Mouse (Mus musculus): ENCODE data around the gene Kirrel3.
A peak's percentile ranks its signal among the peaks of the same experiment; 100 is the strongest.

Kirrel3 gene

GRCm38 (mm10) chr9:34604931-34605330 is 119.2 kb downstream of the Kirrel3 start:
- DNase-seq: peak in 1 of 2 experiments; percentile 7

GRCm38 (mm10) chr9:34605486-34605885 is 119.8 kb downstream of the Kirrel3 start:
- DNase-seq: no peak

GRCm38 (mm10) chr9:34607976-34608375 is 122.3 kb downstream of the Kirrel3 start:
- no peak for DNase-seq

- no peak for DNase-seq
These were observed 127.4 kb downstream of the Kirrel3 start for GRCm38 (mm10) chr9:34612886-34613769.

GRCm38 (mm10) chr9:34618099-34618498 is 132.4 kb downstream of the Kirrel3 start:
- no peak for DNase-seq

- DNase-seq: no peak
These were observed 134.2 kb downstream of the Kirrel3 start for GRCm38 (mm10) chr9:34619913-34620312.

GRCm38 (mm10) chr9:34623526-34623925 is 137.8 kb downstream of the Kirrel3 start:
- DNase-seq: no peak

GRCm38 (mm10) chr9:34624021-34624420 is 138.3 kb downstream of the Kirrel3 start:
- DNase-seq: no peak

- DNase-seq: no peak
These were observed 143.1 kb downstream of the Kirrel3 start for GRCm38 (mm10) chr9:34628841-34629240.

GRCm38 (mm10) chr9:34635696-34636095 is 150.0 kb downstream of the Kirrel3 start:
- no peak for DNase-seq

- DNase-seq: no peak
These were observed 158.2 kb downstream of the Kirrel3 start for GRCm38 (mm10) chr9:34643917-34644316.

- DNase-seq: no peak
These were observed 158.7 kb downstream of the Kirrel3 start for GRCm38 (mm10) chr9:34644392-34644791.

- no peak for DNase-seq
These were observed 161.1 kb downstream of the Kirrel3 start for GRCm38 (mm10) chr9:34646831-34647230.

- no peak for DNase-seq
These were observed 166.6 kb downstream of the Kirrel3 start for GRCm38 (mm10) chr9:34652278-34652677.

GRCm38 (mm10) chr9:34653141-34653540 is 167.4 kb downstream of the Kirrel3 start:
- DNase-seq: no peak

GRCm38 (mm10) chr9:34660566-34660965 is 174.9 kb downstream of the Kirrel3 start:
- no peak for DNase-seq

GRCm38 (mm10) chr9:34663412-34663811 is 177.7 kb downstream of the Kirrel3 start:
- no peak for DNase-seq

- no peak for DNase-seq
These were observed 179.9 kb downstream of the Kirrel3 start for GRCm38 (mm10) chr9:34665361-34666129.

GRCm38 (mm10) chr9:34667182-34667581 is 181.5 kb downstream of the Kirrel3 start:
- DNase-seq: no peak

- DNase-seq: no peak
These were observed 185.2 kb downstream of the Kirrel3 start for GRCm38 (mm10) chr9:34670906-34671305.

GRCm38 (mm10) chr9:34686798-34687197 is 201.1 kb downstream of the Kirrel3 start:
- no peak for DNase-seq

GRCm38 (mm10) chr9:34688358-34688757 is 202.7 kb downstream of the Kirrel3 start:
- peak; percentile 9 to 37 for DNase-seq

GRCm38 (mm10) chr9:34689375-34689774 is 203.7 kb downstream of the Kirrel3 start:
- DNase-seq: no peak

- no peak for DNase-seq
These were observed 210.0 kb downstream of the Kirrel3 start for GRCm38 (mm10) chr9:34695646-34696045.

All from lung, adult 18-20 months (tissue).